Mouse (Mus musculus) Patski (cell line): ENCODE data around the gene Thra. TPM values are rescaled to one million over a fixed set of nuclear protein-coding genes. Genes with fewer than 3 reads are reported as not detected.

Source experiments
- ATAC-seq: fragments of 100-300 bp; one replicate; pipeline ENCODE4 v1.8.0; 2021
- CTCF ChIA-PET: fragments of 350-600 bp; sonication (Branson Sonifier 250); formaldehyde crosslinking; loops from one replicate; lab custom pipeline; 2022; ENCODE audit warnings: inconsistent platforms; lab: Charles Lee
- POLR2A ChIA-PET: fragments of 350-600 bp; sonication (Branson Sonifier 250); formaldehyde crosslinking; loops from one replicate; lab custom pipeline; 2022; ENCODE audit warnings: antibody characterized with exemption, inconsistent platforms; lab: Charles Lee
- DNase-seq: peaks from one replicate; pipeline ENCODE4 v3.0.0-alpha.2; 2011; ENCODE audit warnings: low read depth, low spot score
- H3K27me3 ChIP-seq: fragments of 371-371 bp; one replicate; pipeline ENCODE4 v1.5.1; 2021
- CTCF ChIP-seq: fragments of 100-300 bp; IDR thresholded peaks from one replicate; pipeline ENCODE4 v1.5.1; 2021
- in situ Hi-C: fragments of 300-500 bp; cut with MboI; formaldehyde crosslinking; loops from 3 replicates; pipeline ENCODE4 v1.11.1; 2018; ENCODE audit warnings: low pct_unique_long_range_greater_than_20kb, mixed read lengths
- polyA plus RNA-seq: library from polyadenylated mRNA; unstranded; gene quantifications from one replicate; pipeline ENCODE4 v1.2.3, GENCODE M21; 2021

Gene Thra
- polyA plus RNA-seq, 1 experiment from 2014 or later: 44.7 TPM

DNA sequence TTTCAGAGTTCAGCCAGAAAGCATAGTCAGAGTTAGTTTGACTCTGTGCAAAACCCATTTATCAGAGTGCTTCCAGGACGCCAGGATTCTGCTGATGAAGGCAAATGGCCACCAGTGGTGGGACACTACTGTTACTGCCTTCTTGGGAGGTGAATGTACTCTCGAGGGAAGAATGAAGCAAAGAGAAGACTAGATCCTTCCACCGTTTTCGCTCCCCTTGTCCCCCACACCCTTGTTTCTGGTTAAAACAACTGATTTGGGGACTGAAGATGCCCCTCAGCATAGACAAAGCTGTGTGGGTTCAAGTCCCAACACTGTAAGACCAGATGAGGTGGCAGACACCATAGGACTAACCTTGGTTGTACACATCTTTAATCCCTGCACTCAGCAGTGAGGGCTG, 43.7 kb downstream of the Thra start:
- ChIA-PET CTCF (no interaction called here), POLR2A (interaction anchor here (0.6 to 6.9 kb wide), 2 partner anchors 11 to 54 kb away, joined by 3 to 48 read pairs; partner anchors contain the start of gene Nr1d1)
- no peak for TF ChIP-seq CTCF
- DNase-seq (no peak), ATAC-seq (no peak)
- H3K27me3 ChIP-seq: no peaks in the 10 kb centered on the region
- in situ Hi-C loops: no loop called here

DNA sequence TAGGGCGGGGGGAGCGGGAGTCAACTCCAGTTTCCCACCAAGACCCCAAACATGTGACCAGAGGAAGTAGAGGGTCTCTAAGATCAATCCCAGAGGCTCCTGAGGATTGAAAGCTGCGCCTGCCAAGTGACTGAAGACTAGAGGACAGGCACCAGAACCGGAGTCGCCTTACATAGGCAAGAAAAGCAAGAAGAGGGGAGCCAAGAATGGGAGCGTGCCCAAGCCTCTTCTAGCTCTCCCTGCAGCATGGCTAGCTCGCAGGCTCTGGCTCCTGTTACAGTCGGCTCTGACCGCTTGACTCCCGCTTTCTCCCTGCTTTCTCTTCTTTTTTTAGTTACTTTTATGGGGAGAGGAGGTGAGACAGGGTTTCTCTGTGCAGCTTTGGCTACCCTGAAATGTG, 44.8 kb downstream of the Thra start:
- in situ Hi-C loops: loop anchor here (5.0 kb wide), 1 partner anchor 83 kb away; the partner anchor contains the start of gene Csf3
- POLR2A ChIA-PET: interaction anchor here (1.2 to 6.9 kb wide), 2 partner anchors 12 to 41 kb away, joined by 3 to 48 read pairs; partner anchors contain the start of gene Nr1d1
- DNase-seq: no peak
- CTCF ChIA-PET: interaction anchor here (1.3 to 5.3 kb wide), 6 partner anchors 10 to 74 kb away, joined by 4 to 74 read pairs (median 26); partner anchors contain the start of gene Nr1d1
- no peak for ATAC-seq
- no peak for TF ChIP-seq CTCF
- no peaks in the 10 kb centered on the region for H3K27me3 ChIP-seq

DNA sequence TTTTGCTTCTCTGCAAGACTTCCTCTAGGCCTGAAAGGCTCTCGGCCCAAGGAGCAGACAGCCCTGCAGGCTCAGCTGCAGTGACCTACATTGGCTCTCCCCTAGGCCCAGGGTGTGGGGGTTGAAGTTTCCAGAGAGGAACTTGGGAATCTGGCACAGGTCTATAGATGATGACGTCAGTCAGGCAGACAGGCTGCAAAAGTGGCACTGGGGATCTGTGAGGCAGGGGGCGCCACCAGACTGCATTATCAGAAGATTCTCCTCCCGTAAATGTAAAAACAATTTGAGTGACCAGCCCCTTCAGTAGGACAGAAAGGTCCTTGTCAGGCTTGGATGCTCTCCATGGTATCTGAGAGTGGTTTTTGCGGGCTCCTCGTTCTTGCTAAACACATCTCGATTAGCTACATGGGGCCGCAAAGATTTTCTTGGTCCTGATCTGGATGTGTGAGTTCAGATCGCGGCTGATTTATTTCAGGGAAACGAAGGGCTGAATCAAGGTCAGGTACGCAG, 45.4 kb downstream of the Thra start:
- DNase-seq (no peak), ATAC-seq (no peak)
- H3K27me3 ChIP-seq: no peaks in the 10 kb centered on the region
- POLR2A ChIA-PET: interaction anchor here (1.2 to 6.9 kb wide), 4 partner anchors 12 to 85 kb away, joined by 3 to 48 read pairs (median 8); partner anchors contain the start of genes Csf3 and Nr1d1
- in situ Hi-C loops: loop anchor here (5.0 kb wide), 1 partner anchor 84 kb away; the partner anchor contains the start of gene Csf3
- CTCF ChIA-PET: interaction anchor here (1.3 to 5.3 kb wide), 13 partner anchors 11 to 100 kb away, joined by 3 to 74 read pairs (median 13); partner anchors contain the start of genes Csf3 and Nr1d1
- peak; percentile 82 for TF ChIP-seq CTCF

DNA sequence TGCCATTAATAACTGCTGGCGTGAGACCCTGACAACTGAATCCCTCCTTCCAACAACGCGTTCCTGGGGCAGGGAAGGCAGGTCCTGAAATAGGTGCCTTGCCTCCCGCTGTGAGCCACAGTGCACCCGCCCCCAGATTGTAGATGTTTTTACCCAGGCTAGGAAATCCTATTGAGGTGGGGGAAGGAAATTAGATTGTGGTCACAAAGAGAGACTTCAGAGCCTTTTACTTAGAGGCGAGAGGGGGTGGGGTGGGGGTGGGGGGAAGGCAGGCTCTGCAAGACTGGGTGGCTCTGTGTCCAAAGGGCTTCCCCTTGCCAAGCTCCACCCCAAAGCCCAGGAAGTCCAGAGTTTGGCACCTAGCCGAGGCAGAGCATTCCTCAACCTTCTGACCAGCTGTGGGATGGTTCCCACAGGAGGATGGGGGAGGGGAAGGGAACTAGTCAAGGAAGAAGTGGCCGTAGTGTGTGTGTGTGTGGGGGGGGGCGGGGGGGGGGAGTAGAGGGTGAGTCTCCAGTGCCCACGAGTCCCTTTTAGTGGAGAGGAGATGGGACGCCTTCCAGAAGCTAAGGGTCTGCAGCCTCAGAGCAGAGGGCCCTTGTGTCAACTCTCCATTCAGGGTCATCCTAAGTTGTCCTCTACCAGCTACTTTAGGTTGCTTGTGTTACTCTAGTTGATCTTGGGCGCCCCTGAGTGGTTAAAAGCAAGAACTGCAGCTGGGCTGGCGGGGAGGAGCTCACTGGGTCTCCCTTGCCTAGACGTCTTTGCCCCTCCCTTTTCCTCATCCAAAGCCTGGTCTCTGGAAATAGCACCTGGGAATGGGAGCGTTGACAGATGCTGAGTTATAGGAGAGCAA, 46.1 kb downstream of the Thra start:
- CTCF ChIA-PET: interaction anchor here (0.6 to 5.3 kb wide), 29 partner anchors 10 to 122 kb away, joined by 3 to 74 read pairs (median 4); partner anchors contain the start of genes Csf3 and Nr1d1
- no peaks in the 10 kb centered on the region for H3K27me3 ChIP-seq
- in situ Hi-C loops: loop anchor here (5.0 kb wide), 1 partner anchor 84 kb away; the partner anchor contains the start of gene Csf3
- TF ChIP-seq CTCF: peak; percentile 94
- ATAC-seq: peak; percentile 32
- DNase-seq: peak; percentile 98
- POLR2A ChIA-PET: interaction anchor here (0.6 to 6.9 kb wide), 7 partner anchors 10 to 104 kb away, joined by 3 to 48 read pairs (median 5); partner anchors contain the start of genes Csf3, Nr1d1 and Psmd3

DNA sequence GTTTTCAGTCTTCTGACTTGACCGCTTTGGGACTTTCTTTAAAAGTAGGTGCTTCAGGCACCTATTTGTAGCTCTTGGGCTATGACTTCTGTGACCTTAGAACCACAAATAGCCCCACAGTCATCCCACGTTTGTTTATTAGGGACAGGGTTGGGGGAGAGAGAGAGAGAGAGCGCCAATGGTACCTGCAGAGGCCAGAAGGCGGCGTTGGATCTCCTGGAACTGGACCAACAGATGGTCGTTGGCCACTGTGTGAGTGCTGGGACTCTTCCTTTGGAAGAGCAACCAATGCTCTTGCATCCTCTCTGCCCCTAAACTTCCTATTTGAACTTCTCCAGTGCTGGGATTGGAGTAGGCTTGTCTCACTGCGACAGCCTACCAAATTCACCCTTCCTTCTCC, 46.8 kb downstream of the Thra start:
- in situ Hi-C loops: loop anchor here (5.0 kb wide), 1 partner anchor 85 kb away; the partner anchor contains the start of gene Csf3
- ChIA-PET CTCF (interaction anchor here (0.6 to 5.3 kb wide), 30 partner anchors 10 to 121 kb away, joined by 3 to 74 read pairs (median 4); partner anchors contain the start of genes Csf3 and Nr1d1), POLR2A (interaction anchor here (0.7 to 6.9 kb wide), 4 partner anchors 14 to 105 kb away, joined by 3 to 48 read pairs (median 7); partner anchors contain the start of genes Nr1d1 and Psmd3)
- TF ChIP-seq CTCF: no peak
- DNase-seq (no peak), ATAC-seq (no peak)
- no peaks in the 10 kb centered on the region for H3K27me3 ChIP-seq

GRCm38 (mm10) chr11:98787691-98788090, 47.3 kb downstream of the Thra start:
- no peak for ATAC-seq
- in situ Hi-C loops: loop anchor here (5.0 kb wide), 1 partner anchor 85 kb away; the partner anchor contains the start of gene Csf3
- no peaks in the 10 kb centered on the region for H3K27me3 ChIP-seq
- peak; percentile 67 for TF ChIP-seq CTCF
- no peak for DNase-seq
- ChIA-PET CTCF (interaction anchor here (0.8 to 5.3 kb wide), 25 partner anchors 9 to 121 kb away, joined by 3 to 74 read pairs (median 6); partner anchors contain the start of genes Csf3 and Nr1d1), POLR2A (interaction anchor here (0.7 to 6.9 kb wide), 5 partner anchors 14 to 82 kb away, joined by 3 to 48 read pairs (median 4); partner anchors contain the start of genes Nr1d1 and Rapgefl1)

DNA sequence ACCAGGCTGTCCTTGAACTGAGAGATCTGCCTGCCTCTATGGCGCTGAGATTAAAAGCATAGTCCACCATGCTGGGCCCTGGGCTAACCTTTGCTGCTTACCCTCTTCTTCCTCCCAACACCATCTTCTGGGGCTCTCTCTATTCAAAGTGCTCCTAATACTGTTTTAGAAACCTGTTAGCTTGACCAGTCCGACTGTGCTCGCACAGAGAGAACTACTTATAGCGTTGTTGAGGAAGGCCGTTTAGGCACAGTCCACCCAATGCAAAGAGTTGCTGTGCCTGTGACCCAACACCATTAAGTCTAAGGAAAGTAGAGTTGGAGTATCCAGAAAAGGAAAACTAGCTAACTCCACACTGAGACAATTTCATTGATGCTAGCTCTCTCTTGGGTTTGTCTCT, 47.7 kb downstream of the Thra start:
- TF ChIP-seq CTCF: no peak
- no peaks in the 10 kb centered on the region for H3K27me3 ChIP-seq
- in situ Hi-C loops: loop anchor here (5.0 kb wide), 1 partner anchor 86 kb away; the partner anchor contains the start of gene Csf3
- ChIA-PET CTCF (interaction anchor here (0.8 to 5.3 kb wide), 12 partner anchors 13 to 118 kb away, joined by 3 to 74 read pairs (median 6); partner anchors contain the start of genes Csf3 and Nr1d1), POLR2A (interaction anchor here (0.8 to 6.9 kb wide), 3 partner anchors 15 to 49 kb away, joined by 3 to 48 read pairs (median 4); partner anchors contain the start of genes Nr1d1 and Rapgefl1)
- no peak for DNase-seq
- no peak for ATAC-seq

DNA sequence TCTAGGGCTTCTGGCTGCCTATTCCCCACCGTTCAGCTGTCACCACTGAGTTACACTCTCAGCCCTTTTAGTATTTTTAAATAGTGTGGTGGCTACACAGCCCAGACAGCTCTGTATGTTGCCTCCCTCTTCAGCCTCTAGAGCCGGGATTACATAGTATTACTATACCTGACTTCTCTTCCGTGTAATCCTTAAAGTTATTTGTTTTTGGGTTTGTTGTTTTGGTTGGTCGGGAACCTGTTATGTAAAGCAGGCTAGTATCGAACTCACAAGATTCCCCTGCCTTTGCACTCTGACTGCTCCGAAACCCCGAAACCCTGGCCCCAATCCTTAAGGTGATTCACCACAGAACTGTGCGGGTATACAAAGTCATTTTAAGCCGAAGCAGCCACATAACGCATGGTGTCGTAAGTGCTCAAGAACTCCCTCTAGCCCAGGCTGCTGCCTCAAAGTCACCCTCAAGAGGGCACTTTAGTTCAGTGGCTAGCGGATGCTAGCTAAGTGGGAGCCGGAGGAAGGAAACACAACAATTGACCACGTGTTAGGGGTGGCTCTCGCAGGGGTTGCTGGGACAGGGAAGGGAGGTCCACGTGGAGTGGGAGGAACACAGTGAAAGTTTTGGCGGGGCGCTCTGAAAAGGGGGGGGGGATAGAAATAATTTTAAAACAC, 48.2 kb downstream of the Thra start:
- no peaks in the 10 kb centered on the region for H3K27me3 ChIP-seq
- CTCF ChIA-PET: interaction anchor here (0.8 to 5.3 kb wide), 13 partner anchors 14 to 117 kb away, joined by 3 to 74 read pairs (median 5); partner anchors contain the start of genes Csf3 and Nr1d1
- ATAC-seq: peak; percentile 59
- in situ Hi-C loops: loop anchor here (5.0 kb wide), 1 partner anchor 86 kb away; the partner anchor contains the start of gene Csf3
- TF ChIP-seq CTCF: peak; percentile 92
- no peak for DNase-seq
- POLR2A ChIA-PET: interaction anchor here (0.7 to 6.9 kb wide), 5 partner anchors 15 to 151 kb away, joined by 3 to 48 read pairs (median 5); partner anchors contain the start of genes Nr1d1 and Rapgefl1
